Mouse (Mus musculus) forebrain, embryonic 14.5 days (tissue): ENCODE measurements around the gene Insr. TPM values are rescaled to one million over a fixed set of nuclear protein-coding genes. Genes with fewer than 3 reads are reported as not detected.
"Not testable (repeated sequence)": the region's sequence is repeated elsewhere in the genome, so short reads cannot be mapped to it uniquely, and the experiment has no call there.

Experiments used
- ATAC-seq: fragments of 200-750 bp; cut with Nextera tagmentation; 2 replicates; pipeline ENCODE4 v1.8.0; 2017; ENCODE audit warnings: mild to moderate bottlenecking, moderate library complexity
- DNase-seq: peaks from one replicate; pipeline ENCODE4 v3.0.0-alpha.2; 2015; ENCODE audit warnings: low spot score
- H3K27ac ChIP-seq: fragments of 300-500 bp; sonication (generic); 2 replicates; pipeline ENCODE4 v1.5.1; 2014; ENCODE audit warnings: low read depth, mild to moderate bottlenecking, control low read depth, low read length, moderate library complexity
- H3K27me3 ChIP-seq: fragments of 300-500 bp; sonication (generic); replicated peaks from 2 replicates; pipeline ENCODE4 v1.6.1; 2014; ENCODE audit warnings: low read length, control low read depth, mixed read lengths; ENCODE audit not compliant: control insufficient read depth, insufficient read depth
- H3K36me3 ChIP-seq: fragments of 300-500 bp; sonication (generic); 2 replicates; pipeline ENCODE4 v1.6.1; 2014; ENCODE audit warnings: low read length, control low read depth; ENCODE audit not compliant: control insufficient read depth, insufficient read depth
- H3K4me1 ChIP-seq: fragments of 300-500 bp; sonication (generic); 2 replicates; pipeline ENCODE4 v1.6.1; 2014; ENCODE audit warnings: antibody characterized with exemption, low read length, control low read depth; ENCODE audit not compliant: control insufficient read depth, insufficient read depth
- H3K4me2 ChIP-seq: fragments of 300-500 bp; sonication (generic); 2 replicates; pipeline ENCODE4 v1.6.1; 2014; ENCODE audit warnings: mild to moderate bottlenecking, control low read depth, low read length
- H3K4me3 ChIP-seq: fragments of 300-500 bp; sonication (generic); 2 replicates; pipeline ENCODE4 v1.5.1; 2014; ENCODE audit warnings: low read depth, low read length, control low read depth
- H3K9ac ChIP-seq: fragments of 300-500 bp; sonication (generic); 2 replicates; pipeline ENCODE4 v1.6.1; 2014; ENCODE audit warnings: mild to moderate bottlenecking, low read length, control low read depth, moderate library complexity
- H3K9me3 ChIP-seq: fragments of 300-500 bp; sonication (generic); replicated peaks from 2 replicates; pipeline ENCODE4 v1.6.1; 2016; ENCODE audit warnings: low read length, control low read depth, mixed read lengths; ENCODE audit not compliant: control insufficient read depth
- WGBS: fragments of 180-500 bp; shearing (Covaris S2); extraction: QIAGEN DNeasy Blood & Tissue Kit; methylation state at CpG from one replicate; pipeline ENCODE4 v1.1.7; 2014; 5-methylcytosine and 5-hydroxymethylcytosine counted together
- polyA plus RNA-seq: library from polyadenylated mRNA; unstranded; fragments of >200 nt; fragmentation: Nextera tagmentation; extraction: Ambion mirVana; gene quantifications from 2 replicates; pipeline ENCODE4 v1.2.1, GENCODE M21; 2014

Insr gene
- 33.6 and 50.9 TPM in 2 replicates for polyA plus RNA-seq

- peak within 1 kb of the TSS; percentile 91 for H3K9ac ChIP-seq
- ATAC-seq (peak; percentile 95), DNase-seq (peak; percentile 95)
- peak within 1 kb of the TSS; percentile 31; the same call in 1 of the 2 replicates for H3K27ac ChIP-seq
- WGBS = under 1% methylated on average over 50 of the region's 61 CpGs
- H3K4me2 ChIP-seq = peak within 1 kb of the TSS; percentile 80
- no peaks in the 10 kb centered on the region for H3K9me3 ChIP-seq
- peak within 1 kb of the TSS; percentile 73 for H3K4me3 ChIP-seq
- peaks cover 12% of the 10 kb centered on the region for H3K4me1 ChIP-seq
- H3K36me3 ChIP-seq = no peaks in the 10 kb centered on the region
- no peaks in the 10 kb centered on the region for H3K27me3 ChIP-seq
Measured at GRCm38 (mm10) chr8:3278934-3279720, at the start of gene Insr. TSS of gene Insr (minus strand) at chr8:3279617.

GRCm38 (mm10) chr8:3327538-3328245 is 48.3 kb upstream of the Insr start:
- ATAC-seq (no peak), DNase-seq (no peak)
- Histone ChIP-seq H3K4me1 (no peaks in the 10 kb centered on the region), H3K4me3 (no peak overlapping the region), H3K27me3 (no peaks in the 10 kb centered on the region), H3K36me3 (no peaks in the 10 kb centered on the region), H3K9me3 (no peaks in the 10 kb centered on the region), H3K27ac (no peak overlapping the region), H3K9ac (no peak overlapping the region), H3K4me2 (no peak overlapping the region)
- 89% methylated on average over 8 of the region's 8 CpGs for WGBS

GRCm38 (mm10) chr8:3327056-3327455 is 47.6 kb upstream of the Insr start:
- Histone ChIP-seq H3K36me3 (no peaks in the 10 kb centered on the region), H3K4me2 (no peak overlapping the region), H3K4me3 (no peak overlapping the region), H3K27me3 (no peaks in the 10 kb centered on the region), H3K9me3 (no peaks in the 10 kb centered on the region), H3K9ac (no peak overlapping the region), H3K4me1 (no peaks in the 10 kb centered on the region), H3K27ac (no peak overlapping the region)
- no peak for ATAC-seq
- WGBS = 88% methylated on average over 1 of the region's 1 CpGs
- no peak for DNase-seq

GRCm38 (mm10) chr8:3324253-3324652 is 44.8 kb upstream of the Insr start:
- no peak overlapping the region for H3K9ac ChIP-seq
- no peaks in the 10 kb centered on the region for H3K36me3 ChIP-seq
- no peaks in the 10 kb centered on the region for H3K27me3 ChIP-seq
- ATAC-seq (no peak), DNase-seq (no peak)
- no peak overlapping the region for H3K4me2 ChIP-seq
- no peaks in the 10 kb centered on the region for H3K9me3 ChIP-seq
- H3K27ac ChIP-seq = no peak overlapping the region
- no peaks in the 10 kb centered on the region for H3K4me1 ChIP-seq
- no peak overlapping the region for H3K4me3 ChIP-seq
- WGBS = 88% methylated on average over 2 of the region's 2 CpGs

- not testable (repeated sequence) for H3K4me3 ChIP-seq, DNase-seq, H3K36me3 ChIP-seq, H3K4me1 ChIP-seq, H3K9me3 ChIP-seq, H3K9ac ChIP-seq, ATAC-seq, H3K27ac ChIP-seq, H3K27me3 ChIP-seq, H3K4me2 ChIP-seq
- WGBS = 95% methylated on average over 8 of the region's 11 CpGs
Measured at GRCm38 (mm10) chr8:3319267-3319666, 39.9 kb upstream of the Insr start.

DNA sequence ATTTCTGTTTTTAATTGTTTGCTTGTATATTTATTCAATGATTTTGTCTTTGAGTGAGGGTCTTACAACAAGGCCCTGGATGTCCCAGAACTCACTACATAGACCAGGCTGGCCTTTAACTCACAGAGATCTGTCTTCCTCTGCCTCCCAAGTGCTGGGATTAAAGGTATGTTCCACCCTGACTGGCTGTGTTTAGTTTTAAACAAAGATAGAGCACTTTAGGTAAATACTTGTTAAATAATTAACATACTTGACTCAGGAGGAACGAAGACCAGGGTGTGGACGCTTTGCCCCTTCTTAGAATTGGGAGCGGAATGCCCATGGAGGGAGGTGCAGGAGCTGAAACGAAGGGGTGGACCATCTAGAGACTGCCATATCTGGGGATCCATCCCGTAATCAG is 37.2 kb upstream of the Insr start:
- Histone ChIP-seq H3K4me2 (no peak overlapping the region), H3K27me3 (no peaks in the 10 kb centered on the region), H3K36me3 (no peaks in the 10 kb centered on the region), H3K9ac (no peak overlapping the region), H3K4me3 (no peak overlapping the region), H3K27ac (no peak overlapping the region), H3K4me1 (no peaks in the 10 kb centered on the region), H3K9me3 (no peaks in the 10 kb centered on the region)
- 92% methylated on average over 5 of the region's 5 CpGs for WGBS
- ATAC-seq (no peak), DNase-seq (no peak)

- H3K9me3 ChIP-seq = no peaks in the 10 kb centered on the region
- no peak overlapping the region for H3K4me2 ChIP-seq
- WGBS = 73% methylated on average over 2 of the region's 2 CpGs
- no peak overlapping the region for H3K9ac ChIP-seq
- H3K27ac ChIP-seq = no peak overlapping the region
- no peaks in the 10 kb centered on the region for H3K36me3 ChIP-seq
- H3K27me3 ChIP-seq = no peaks in the 10 kb centered on the region
- H3K4me1 ChIP-seq = no peaks in the 10 kb centered on the region
- ATAC-seq (no peak), DNase-seq (no peak)
- H3K4me3 ChIP-seq = no peak overlapping the region
Measured at GRCm38 (mm10) chr8:3314345-3314744, 34.9 kb upstream of the Insr start.

DNA sequence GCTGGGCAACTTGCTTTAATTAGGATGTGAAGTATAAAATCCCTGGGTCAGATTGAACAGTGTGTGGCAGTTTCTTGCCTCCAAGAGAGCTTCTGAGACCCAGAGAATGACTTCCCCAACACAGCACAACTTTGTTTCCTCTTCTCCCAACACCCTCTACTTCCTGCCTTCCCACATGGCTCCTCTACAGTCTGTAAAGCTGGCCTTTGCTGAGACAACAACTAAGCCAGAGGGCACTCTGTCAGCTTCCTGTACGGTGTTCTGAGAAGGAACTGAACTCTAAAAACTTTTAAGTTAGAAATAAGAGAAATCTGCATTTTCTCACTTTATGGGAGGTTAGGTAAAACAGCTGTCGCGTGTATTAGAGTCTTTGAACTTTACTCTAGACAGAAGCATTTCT is 34.4 kb upstream of the Insr start:
- H3K9me3 ChIP-seq = no peaks in the 10 kb centered on the region
- no peak for ATAC-seq
- no peak overlapping the region for H3K4me2 ChIP-seq
- WGBS = 81% methylated on average over 3 of the region's 3 CpGs
- H3K9ac ChIP-seq = no peak overlapping the region
- no peak for DNase-seq
- no peaks in the 10 kb centered on the region for H3K4me1 ChIP-seq
- H3K27me3 ChIP-seq = no peaks in the 10 kb centered on the region
- H3K36me3 ChIP-seq = no peaks in the 10 kb centered on the region
- H3K27ac ChIP-seq = no peak overlapping the region
- H3K4me3 ChIP-seq = no peak overlapping the region

GRCm38 (mm10) chr8:3313417-3313816 is 34.0 kb upstream of the Insr start:
- H3K27ac ChIP-seq, H3K27me3 ChIP-seq, ATAC-seq, DNase-seq, H3K9ac ChIP-seq, H3K4me1 ChIP-seq, H3K36me3 ChIP-seq, H3K4me3 ChIP-seq, H3K9me3 ChIP-seq, H3K4me2 ChIP-seq: not testable (repeated sequence)
- WGBS = 80% methylated on average over 1 of the region's 1 CpGs
